Mouse (Mus musculus): ENCODE results near the gene Dusp14. TPM values are rescaled to one million over a fixed set of nuclear protein-coding genes. Genes with fewer than 3 reads are reported as not detected.

Dusp14 gene
- polyA plus RNA-seq, 1 experiment from 2014 or later, result 6.9 TPM

- 72% methylated on average over 5 of the region's 5 CpGs for WGBS
- no peak overlapping the region for H3K4me3 ChIP-seq
- peaks cover 17% of the 10 kb centered on the region; the same call in 1 of the 2 replicates for H3K27me3 ChIP-seq (ENCODE audit: insufficient read depth, poor library complexity, severe bottlenecking)
Observed at GRCm38 (mm10) chr11:84033671-84034070, 35.4 kb downstream of the Dusp14 start.

GRCm38 (mm10) chr11:84032559-84032958 is 36.5 kb downstream of the Dusp14 start:
- Histone ChIP-seq H3K9me3 (no peaks in the 10 kb centered on the region), H3K4me3 (no peak overlapping the region), H3K36me3 (0 out of 2 replicates have a peak, but pooled peaks cover 6% of the 10 kb centered on the region), H3K27me3 (ENCODE audit: insufficient read depth, poor library complexity, severe bottlenecking) (peaks cover 17% of the 10 kb centered on the region; the same call in 1 of the 2 replicates), H3K4me1 (peaks cover 11% of the 10 kb centered on the region; the same call in 1 of the 2 replicates), H3K27ac (no peak overlapping the region)
- 79% methylated on average over 5 of the region's 5 CpGs for WGBS
- no peak for DNase-seq (ENCODE audit: low spot score)

More at GRCm38 (mm10) chr11:84033671-84034070, 35.4 kb downstream of the Dusp14 start:
- no peak for DNase-seq (ENCODE audit: low spot score)
- Histone ChIP-seq H3K9me3 (no peaks in the 10 kb centered on the region), H3K4me1 (peaks cover 2% of the 10 kb centered on the region; the same call in 1 of the 2 replicates), H3K36me3 (0 out of 2 replicates have a peak, but pooled peaks cover 4% of the 10 kb centered on the region), H3K27ac (no peak overlapping the region)

- Histone ChIP-seq H3K4me3 (no peak overlapping the region), H3K27me3 (ENCODE audit: insufficient read depth, poor library complexity, severe bottlenecking) (peaks cover 17% of the 10 kb centered on the region; the same call in 1 of the 2 replicates), H3K36me3 (peaks cover 12% of the 10 kb centered on the region), H3K4me1 (peaks cover 11% of the 10 kb centered on the region; the same call in 1 of the 2 replicates), H3K27ac (no peak overlapping the region), H3K9me3 (no peaks in the 10 kb centered on the region)
- 53% methylated on average over 9 of the region's 9 CpGs for WGBS
- no peak for DNase-seq (ENCODE audit: low spot score)
Observed at GRCm38 (mm10) chr11:84031971-84032370, 37.1 kb downstream of the Dusp14 start.

GRCm38 (mm10) chr11:84028271-84029028 is 40.6 kb downstream of the Dusp14 start:
- Histone ChIP-seq H3K4me1 (peaks cover 11% of the 10 kb centered on the region; the same call in 1 of the 2 replicates), H3K27ac (no peak overlapping the region), H3K27me3 (ENCODE audit: insufficient read depth, poor library complexity, severe bottlenecking) (peaks cover 17% of the 10 kb centered on the region; the same call in 1 of the 2 replicates), H3K36me3 (peaks cover 46% of the 10 kb centered on the region), H3K4me3 (no peak overlapping the region), H3K9me3 (no peaks in the 10 kb centered on the region)
- DNase-seq (ENCODE audit: low spot score), result no peak
- WGBS, result 50% methylated on average over 9 of the region's 9 CpGs

GRCm38 (mm10) chr11:84027231-84027630 is 41.8 kb downstream of the Dusp14 start:
- H3K27me3 ChIP-seq (ENCODE audit: insufficient read depth, poor library complexity, severe bottlenecking), result peaks cover 17% of the 10 kb centered on the region; the same call in 1 of the 2 replicates
- H3K36me3 ChIP-seq, result peaks cover 52% of the 10 kb centered on the region
- no peak overlapping the region for H3K27ac ChIP-seq
- no peak for DNase-seq (ENCODE audit: low spot score)
- no peaks in the 10 kb centered on the region for H3K9me3 ChIP-seq
- H3K4me3 ChIP-seq, result no peak overlapping the region
- peaks cover 11% of the 10 kb centered on the region; the same call in 1 of the 2 replicates for H3K4me1 ChIP-seq
- 96% methylated on average over 5 of the region's 5 CpGs for WGBS

- Histone ChIP-seq H3K4me1 (no peaks in the 10 kb centered on the region), H3K27ac (no peak overlapping the region), H3K36me3 (peaks cover 35% of the 10 kb centered on the region; the same call in 1 of the 2 replicates), H3K27me3 (ENCODE audit: insufficient read depth, poor library complexity, severe bottlenecking) (no peaks in the 10 kb centered on the region), H3K9me3 (no peaks in the 10 kb centered on the region), H3K4me3 (no peak overlapping the region)
- 78% methylated on average over 7 of the region's 7 CpGs for WGBS
- DNase-seq (ENCODE audit: low spot score), result no peak
Observed at GRCm38 (mm10) chr11:84016810-84017508, 52.1 kb downstream of the Dusp14 start.

GRCm38 (mm10) chr11:84016147-84016809 is 52.8 kb downstream of the Dusp14 start:
- H3K27ac ChIP-seq, result no peak overlapping the region

GRCm38 (mm10) chr11:84013105-84013504 is 56.0 kb downstream of the Dusp14 start:
- peaks cover 28% of the 10 kb centered on the region for H3K36me3 ChIP-seq
- no peak overlapping the region for H3K4me3 ChIP-seq
- H3K27me3 ChIP-seq (ENCODE audit: insufficient read depth, poor library complexity, severe bottlenecking), result no peaks in the 10 kb centered on the region
- H3K4me1 ChIP-seq, result 0 out of 2 replicates have a peak, but pooled peaks cover 4% of the 10 kb centered on the region
- 13% methylated on average over 7 of the region's 7 CpGs for WGBS
- no peak for DNase-seq (ENCODE audit: low spot score)
- H3K9me3 ChIP-seq, result no peaks in the 10 kb centered on the region
- no peak overlapping the region for H3K27ac ChIP-seq

More at GRCm38 (mm10) chr11:84016147-84016809, 52.8 kb downstream of the Dusp14 start:
- 70% methylated on average over 6 of the region's 6 CpGs for WGBS
- Histone ChIP-seq H3K27me3 (ENCODE audit: insufficient read depth, poor library complexity, severe bottlenecking) (no peaks in the 10 kb centered on the region), H3K4me3 (no peak overlapping the region), H3K4me1 (0 out of 2 replicates have a peak, but pooled peaks cover under 1% of the 10 kb centered on the region), H3K9me3 (no peaks in the 10 kb centered on the region), H3K36me3 (peaks cover 29% of the 10 kb centered on the region; the same call in 1 of the 2 replicates)
- DNase-seq (ENCODE audit: low spot score), result no peak

- DNase-seq (ENCODE audit: low spot score), result no peak
- H3K27ac ChIP-seq, result no peak overlapping the region
- WGBS, result 53% methylated on average over 2 of the region's 2 CpGs
- no peaks in the 10 kb centered on the region for H3K27me3 ChIP-seq (ENCODE audit: insufficient read depth, poor library complexity, severe bottlenecking)
- no peaks in the 10 kb centered on the region for H3K9me3 ChIP-seq
- peaks cover 18% of the 10 kb centered on the region for H3K36me3 ChIP-seq
- 0 out of 2 replicates have a peak, but pooled peaks cover 4% of the 10 kb centered on the region for H3K4me1 ChIP-seq
- H3K4me3 ChIP-seq, result no peak overlapping the region
Observed at GRCm38 (mm10) chr11:84011576-84011975, 57.5 kb downstream of the Dusp14 start.

- Histone ChIP-seq H3K9me3 (no peaks in the 10 kb centered on the region), H3K27me3 (ENCODE audit: insufficient read depth, poor library complexity, severe bottlenecking) (no peaks in the 10 kb centered on the region), H3K4me3 (no peak overlapping the region), H3K36me3 (peaks cover 18% of the 10 kb centered on the region), H3K27ac (no peak overlapping the region), H3K4me1 (0 out of 2 replicates have a peak, but pooled peaks cover 4% of the 10 kb centered on the region)
- 39% methylated on average over 12 of the region's 12 CpGs for whole genome bisulfite sequencing
- DNase-seq (ENCODE audit: low spot score), result no peak
Observed at GRCm38 (mm10) chr11:84011050-84011449, 58.0 kb downstream of the Dusp14 start.

GRCm38 (mm10) chr11:84010411-84010810 is 58.6 kb downstream of the Dusp14 start:
- WGBS, result 85% methylated on average over 9 of the region's 9 CpGs
- Histone ChIP-seq H3K4me3 (no peak overlapping the region), H3K36me3 (peaks cover 18% of the 10 kb centered on the region), H3K27me3 (ENCODE audit: insufficient read depth, poor library complexity, severe bottlenecking) (no peaks in the 10 kb centered on the region), H3K9me3 (no peaks in the 10 kb centered on the region), H3K4me1 (0 out of 2 replicates have a peak, but pooled peaks cover 4% of the 10 kb centered on the region), H3K27ac (no peak overlapping the region)
- no peak for DNase-seq (ENCODE audit: low spot score)

GRCm38 (mm10) chr11:84009001-84009400 is 60.1 kb downstream of the Dusp14 start:
- H3K4me1 ChIP-seq, result 0 out of 2 replicates have a peak, but pooled peaks cover 4% of the 10 kb centered on the region
- no peaks in the 10 kb centered on the region for H3K27me3 ChIP-seq (ENCODE audit: insufficient read depth, poor library complexity, severe bottlenecking)
- H3K9me3 ChIP-seq, result no peaks in the 10 kb centered on the region
- no peak for DNase-seq (ENCODE audit: low spot score)
- no peak overlapping the region for H3K27ac ChIP-seq
- 86% methylated on average over 9 of the region's 9 CpGs for WGBS
- peaks cover 24% of the 10 kb centered on the region for H3K36me3 ChIP-seq
- no peak overlapping the region for H3K4me3 ChIP-seq

Data from heart, embryonic 10.5 days (tissue).